27 mouse cellular contexts compared by ENCODE assay signal in genomic region chr9:110753773-110754172, GRCm38 (mm10). TPM values are rescaled to one million over a fixed set of nuclear protein-coding genes. Genes with fewer than 3 reads are reported as not detected.
"Had no signal": no experiment of that assay in that cellular context is flagged by ENCODE, and none has a peak within 500 bp of the region (broad histone marks: within the 10 kb centered on the region; RNA-seq: fewer than 3 reads in every experiment).

No protein-coding gene starts in this region.

- ATAC-seq: lung, postnatal 0 days; midbrain, embryonic 13.5 days had no signal

- H3K9me3 ChIP-seq: limb, embryonic 12.5 days; limb, embryonic 15.5 days; liver, embryonic 13.5 days; midbrain, embryonic 13.5 days had no signal

- H3K4me2 ChIP-seq: limb, embryonic 12.5 days; limb, embryonic 15.5 days; liver, embryonic 13.5 days; lung, embryonic 14.5 days; midbrain, embryonic 13.5 days had no signal

- H3K36me3 ChIP-seq: limb, embryonic 12.5 days; limb, embryonic 15.5 days; liver, embryonic 13.5 days; midbrain, embryonic 13.5 days had no signal

- DNase-seq: kidney, adult 2 months; kidney, postnatal 14 days; kidney, postnatal 4 days; left cerebral cortex, postnatal 4 days; liver, embryonic 13.5 days; lung, embryonic 14.5 days; thymus, adult 18-20 months; thymus, postnatal 36 days had no signal

- H3K27me3 ChIP-seq: limb, embryonic 15.5 days; midbrain, embryonic 13.5 days had no signal

- H3K9ac ChIP-seq: limb, embryonic 12.5 days; limb, embryonic 15.5 days; liver, embryonic 13.5 days; lung, embryonic 14.5 days; midbrain, embryonic 13.5 days had no signal

- H3K27ac ChIP-seq: limb, embryonic 12.5 days; limb, embryonic 15.5 days; liver, embryonic 13.5 days; macrophage; midbrain, embryonic 13.5 days had no signal

- H3K4me3 ChIP-seq: limb, embryonic 12.5 days; limb, embryonic 15.5 days; liver, embryonic 13.5 days; midbrain, embryonic 13.5 days had no signal

- H3K4me1 ChIP-seq: midbrain, embryonic 13.5 days had no signal

RNA-seq across cellular contexts. Expression of gene Pth1r, which starts 6.8 kb away (rescaled TPM):
- total RNA-seq: megakaryocyte, adult 5-6 weeks had no signal

RNA-seq across cellular contexts. Expression of gene Myl3, which starts 12.1 kb away (rescaled TPM):
- total RNA-seq: layer of hippocampus, adult 18-20 months; layer of hippocampus, postnatal 14 days; megakaryocyte, adult 5-6 weeks; midbrain, postnatal 0 days had no signal
- polyA plus RNA-seq: macrophage; midbrain, embryonic 13.5 days; midbrain, postnatal 0 days; small intestine, adult 2 months; urinary bladder, adult 2 months had no signal

RNA-seq across cellular contexts. Expression of gene Prss42, which starts 44.2 kb away (rescaled TPM):
- total RNA-seq: layer of hippocampus, adult 18-20 months; layer of hippocampus, postnatal 14 days; left cerebral cortex, adult 8-10 months; left cerebral cortex, postnatal 14 days; left cerebral cortex, postnatal 4 days; megakaryocyte, adult 5-6 weeks; midbrain, postnatal 0 days had no signal
- polyA plus RNA-seq: kidney, adult 2 months; kidney, embryonic 16.5 days; limb, embryonic 12.5 days; limb, embryonic 15.5 days; liver, embryonic 13.5 days; liver, embryonic 16.5 days; lung, embryonic 14.5 days; lung, postnatal 0 days; macrophage; midbrain, embryonic 13.5 days; midbrain, postnatal 0 days; neural tube, embryonic 11.5 days; neural tube, embryonic 14.5 days; small intestine, adult 2 months; spleen, adult 2 months; stomach, embryonic 16.5 days; urinary bladder, adult 2 months had no signal
